Mouse (Mus musculus): ENCODE data around the gene Samd8. TPM values are rescaled to one million over a fixed set of nuclear protein-coding genes. Genes with fewer than 3 reads are reported as not detected.

Gene Samd8
- total and polyA plus RNA-seq, 2 experiments from 2014 or later = 24.9 to 62.4 TPM

DNA sequence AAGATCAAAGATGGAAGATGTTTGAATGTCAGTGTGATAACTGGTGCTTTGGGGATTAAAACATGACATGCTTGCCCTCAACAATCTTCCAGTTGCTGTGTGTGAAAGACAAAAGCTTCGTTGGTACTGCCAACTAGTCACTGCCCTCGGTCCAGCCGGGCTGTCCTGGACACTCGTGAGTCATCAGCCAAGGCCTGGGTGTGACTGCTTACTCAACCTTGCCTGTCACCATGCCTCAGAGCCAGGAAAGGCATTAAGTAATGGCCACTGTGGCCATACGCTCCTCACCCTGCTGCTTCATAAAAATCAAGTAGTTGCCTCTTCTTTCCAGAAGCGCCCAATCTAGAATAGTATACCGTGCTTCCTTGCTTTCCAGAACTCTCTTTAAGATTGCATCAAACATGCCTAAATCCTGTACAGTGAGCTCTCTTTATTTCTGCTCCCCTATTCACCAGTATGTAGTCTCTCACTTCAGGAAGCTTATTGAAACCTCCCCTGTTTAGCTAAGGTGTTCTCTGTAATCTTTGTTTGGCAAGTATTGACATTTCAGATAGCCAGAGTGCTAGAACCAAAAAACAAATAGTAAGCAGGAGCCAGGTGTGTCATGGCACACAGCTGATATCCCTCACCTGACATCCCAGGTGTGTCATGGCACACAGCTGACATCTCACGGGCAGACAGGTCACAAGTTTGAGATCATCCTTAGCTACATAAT is 58.0 kb downstream of the Samd8 start:
- no peak for TF ChIP-seq CTCF (IDR thresholded peaks at IDR 0.05; ENCODE audit: low read depth)
- DNase-seq (ENCODE audit: low spot score) = no peak
- Histone ChIP-seq H3K27ac (no peak overlapping the region), H3K9ac (replicated peaks; ENCODE audit: low read length) (no peak overlapping the region), H3K4me1 (ENCODE audit: insufficient read depth, low read length) (no peaks in the 10 kb centered on the region), H3K4me2 (ENCODE audit: low read depth, low read length) (no peak overlapping the region), H3K36me3 (ENCODE audit: insufficient read depth, low read length) (no peaks in the 10 kb centered on the region), H3K27me3 (ENCODE audit: insufficient read depth, low read length) (no peaks in the 10 kb centered on the region), H3K4me3 (ENCODE audit: low read length) (no peak overlapping the region), H3K9me3 (ENCODE audit: low read length) (no peaks in the 10 kb centered on the region)
- ATAC-seq = no peak
- 88% methylated on average over 8 of the region's 8 CpGs for WGBS

DNA sequence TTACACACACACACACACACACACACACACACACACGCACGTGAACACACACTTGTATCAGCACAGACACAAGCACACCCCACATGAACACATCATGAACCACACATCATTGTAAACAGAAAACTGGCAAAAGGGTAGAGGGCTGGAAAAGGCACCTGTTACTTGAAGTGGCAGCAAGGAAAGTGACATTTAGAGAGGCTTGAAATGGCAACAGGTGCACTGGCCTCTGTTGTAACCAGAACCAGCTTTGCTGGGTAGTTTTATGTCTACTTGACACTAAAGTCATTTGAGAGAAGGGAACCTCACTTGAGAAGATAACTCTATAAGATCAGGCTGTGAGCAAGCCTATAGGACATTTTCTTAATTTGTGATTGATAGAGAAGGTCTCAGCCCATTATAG is 59.1 kb downstream of the Samd8 start:
- H3K4me3 ChIP-seq (ENCODE audit: low read length) = no peak overlapping the region
- WGBS = 96% methylated on average over 2 of the region's 2 CpGs
- no peak overlapping the region for H3K27ac ChIP-seq
- TF ChIP-seq CTCF (IDR thresholded peaks at IDR 0.05; ENCODE audit: low read depth) = no peak
- no peaks in the 10 kb centered on the region for H3K9me3 ChIP-seq (ENCODE audit: low read length)
- H3K9ac ChIP-seq (replicated peaks; ENCODE audit: low read length) = no peak overlapping the region
- DNase-seq (ENCODE audit: low spot score) (no peak), ATAC-seq (no peak)
- no peaks in the 10 kb centered on the region for H3K27me3 ChIP-seq (ENCODE audit: insufficient read depth, low read length)
- H3K4me1 ChIP-seq (ENCODE audit: insufficient read depth, low read length) = no peaks in the 10 kb centered on the region
- no peaks in the 10 kb centered on the region for H3K36me3 ChIP-seq (ENCODE audit: insufficient read depth, low read length)
- H3K4me2 ChIP-seq (ENCODE audit: low read depth, low read length) = no peak overlapping the region

DNA sequence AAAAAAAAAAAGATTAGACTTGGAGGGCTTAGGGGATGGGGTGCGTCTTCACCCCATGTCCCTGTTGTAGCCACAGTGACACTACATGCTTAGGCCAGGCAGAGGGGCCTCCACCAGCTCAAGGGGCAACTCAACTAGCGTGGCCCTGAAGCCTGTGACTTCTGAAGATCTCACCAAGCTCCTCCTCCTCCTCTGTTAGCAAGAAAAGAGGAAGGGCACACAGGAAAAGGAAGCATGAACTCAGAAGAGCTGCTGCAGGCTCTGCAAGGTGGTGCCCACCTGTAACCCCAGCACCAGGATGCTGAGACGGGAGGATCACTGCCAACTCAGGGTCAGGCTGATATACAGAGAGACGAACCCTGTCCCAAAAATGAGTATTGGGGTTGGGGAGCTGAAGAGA is 61.0 kb downstream of the Samd8 start:
- Histone ChIP-seq H3K9ac (replicated peaks; ENCODE audit: low read length) (no peak overlapping the region), H3K36me3 (ENCODE audit: insufficient read depth, low read length) (no peaks in the 10 kb centered on the region), H3K4me1 (ENCODE audit: insufficient read depth, low read length) (no peaks in the 10 kb centered on the region), H3K9me3 (ENCODE audit: low read length) (no peaks in the 10 kb centered on the region), H3K27me3 (ENCODE audit: insufficient read depth, low read length) (no peaks in the 10 kb centered on the region), H3K4me2 (ENCODE audit: low read depth, low read length) (no peak overlapping the region), H3K4me3 (ENCODE audit: low read length) (no peak overlapping the region), H3K27ac (no peak overlapping the region)
- WGBS = 90% methylated on average over 4 of the region's 4 CpGs
- ATAC-seq = no peak
- no peak for DNase-seq (ENCODE audit: low spot score)
- no peak for TF ChIP-seq CTCF (IDR thresholded peaks at IDR 0.05; ENCODE audit: low read depth)

DNA sequence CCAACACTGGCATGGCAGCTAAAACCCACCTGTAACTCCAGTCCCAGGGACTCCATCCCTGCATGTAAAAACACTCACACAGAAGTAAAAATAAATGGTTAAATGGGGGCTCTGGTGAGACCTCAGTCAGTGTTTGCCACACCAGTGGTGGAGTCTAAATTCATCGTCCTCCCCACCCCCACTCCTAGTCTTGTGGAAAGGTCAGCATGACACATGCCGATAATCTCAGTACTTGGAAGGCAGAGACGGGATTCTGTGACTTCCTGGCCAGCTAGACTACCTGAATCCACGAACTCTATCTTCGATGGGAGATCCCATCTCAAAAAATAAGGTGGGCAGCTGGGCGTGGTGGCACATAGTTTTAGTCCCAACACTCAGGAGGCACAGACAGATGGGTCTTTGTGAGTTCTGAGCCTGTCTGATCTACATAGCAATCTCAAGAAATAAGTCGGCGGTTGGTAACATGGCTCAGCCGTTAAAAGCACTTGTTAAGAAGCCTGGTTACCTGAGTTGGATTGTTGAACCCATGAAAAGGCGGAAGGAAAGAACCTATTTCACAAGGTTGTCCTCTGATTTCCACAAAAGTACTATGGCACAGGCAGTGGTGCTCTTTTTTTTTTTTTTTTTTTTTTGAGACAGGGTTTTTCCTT is 61.5 kb downstream of the Samd8 start:
- DNase-seq (ENCODE audit: low spot score) = no peak
- Histone ChIP-seq H3K27me3 (ENCODE audit: insufficient read depth, low read length) (no peaks in the 10 kb centered on the region), H3K4me1 (ENCODE audit: insufficient read depth, low read length) (no peaks in the 10 kb centered on the region), H3K9me3 (ENCODE audit: low read length) (no peaks in the 10 kb centered on the region), H3K4me3 (ENCODE audit: low read length) (no peak overlapping the region), H3K4me2 (ENCODE audit: low read depth, low read length) (no peak overlapping the region), H3K27ac (no peak overlapping the region), H3K9ac (replicated peaks; ENCODE audit: low read length) (no peak overlapping the region), H3K36me3 (ENCODE audit: insufficient read depth, low read length) (no peaks in the 10 kb centered on the region)
- no peak for TF ChIP-seq CTCF (IDR thresholded peaks at IDR 0.05; ENCODE audit: low read depth)
- ATAC-seq = no peak
- WGBS = 86% methylated on average over 10 of the region's 10 CpGs

DNA sequence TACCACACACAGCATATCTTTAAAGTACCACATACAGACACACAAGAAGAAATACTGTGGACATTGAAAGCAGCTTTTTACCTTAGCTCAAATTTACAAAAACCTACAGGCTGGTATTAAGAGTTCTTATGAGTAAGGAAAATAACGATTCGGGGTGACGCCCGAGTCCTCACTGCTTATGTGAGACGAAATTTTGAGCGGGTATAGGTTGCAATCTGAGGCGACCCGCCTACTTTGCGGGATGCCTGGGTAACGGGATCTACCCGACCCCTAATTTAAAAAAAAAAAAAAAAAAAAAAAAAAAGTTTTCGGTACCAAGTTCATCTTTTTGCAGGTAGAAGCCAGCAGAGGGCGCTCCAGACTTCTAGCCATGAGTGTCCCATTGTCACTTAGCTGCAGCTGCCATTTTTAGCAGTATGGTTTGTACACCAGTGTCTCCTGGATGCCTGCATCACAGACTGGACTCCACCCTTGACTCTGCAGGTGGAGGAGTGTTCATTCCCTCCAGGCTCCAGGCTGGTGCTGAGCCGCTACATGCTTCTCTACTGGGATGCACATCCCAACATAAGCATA is 62.3 kb downstream of the Samd8 start:
- DNase-seq (ENCODE audit: low spot score) (peak; percentile 54), ATAC-seq (no peak)
- no peak overlapping the region for H3K27ac ChIP-seq
- no peak overlapping the region for H3K4me3 ChIP-seq (ENCODE audit: low read length)
- H3K4me1 ChIP-seq (ENCODE audit: insufficient read depth, low read length) = no peaks in the 10 kb centered on the region
- H3K9me3 ChIP-seq (ENCODE audit: low read length) = no peaks in the 10 kb centered on the region
- H3K4me2 ChIP-seq (ENCODE audit: low read depth, low read length) = no peak overlapping the region
- H3K36me3 ChIP-seq (ENCODE audit: insufficient read depth, low read length) = no peaks in the 10 kb centered on the region
- peak; percentile 54 for TF ChIP-seq CTCF (IDR thresholded peaks at IDR 0.05; ENCODE audit: low read depth)
- H3K9ac ChIP-seq (replicated peaks; ENCODE audit: low read length) = no peak overlapping the region
- WGBS = 22% methylated on average over 14 of the region's 14 CpGs
- no peaks in the 10 kb centered on the region for H3K27me3 ChIP-seq (ENCODE audit: insufficient read depth, low read length)

DNA sequence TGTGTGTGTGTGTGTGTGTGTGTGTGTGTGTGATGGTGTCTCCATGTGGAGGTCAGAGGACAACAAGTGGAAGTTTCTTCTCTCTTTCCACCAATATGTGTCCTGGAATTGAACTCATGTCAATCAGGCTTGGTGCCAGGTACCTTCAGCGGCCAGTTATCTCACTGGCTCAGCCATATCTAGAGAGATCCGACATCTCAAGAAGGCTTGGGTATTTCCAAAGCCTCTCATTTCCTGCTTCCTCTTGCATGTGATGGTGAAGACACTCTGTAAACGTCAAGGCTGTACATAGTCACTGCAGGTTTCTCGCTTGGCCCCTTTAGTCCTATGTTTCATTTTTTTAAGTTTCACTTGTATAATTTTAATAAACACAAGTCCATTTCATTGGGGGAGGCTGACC is 62.9 kb downstream of the Samd8 start:
- Histone ChIP-seq H3K4me2 (ENCODE audit: low read depth, low read length) (no peak overlapping the region), H3K27ac (no peak overlapping the region), H3K9ac (replicated peaks; ENCODE audit: low read length) (no peak overlapping the region), H3K27me3 (ENCODE audit: insufficient read depth, low read length) (no peaks in the 10 kb centered on the region), H3K9me3 (ENCODE audit: low read length) (no peaks in the 10 kb centered on the region), H3K36me3 (ENCODE audit: insufficient read depth, low read length) (no peaks in the 10 kb centered on the region), H3K4me1 (ENCODE audit: insufficient read depth, low read length) (no peaks in the 10 kb centered on the region), H3K4me3 (ENCODE audit: low read length) (no peak overlapping the region)
- 78% methylated on average over 4 of the region's 4 CpGs for WGBS
- TF ChIP-seq CTCF (IDR thresholded peaks at IDR 0.05; ENCODE audit: low read depth) = no peak
- ATAC-seq (no peak), DNase-seq (ENCODE audit: low spot score) (no peak)

DNA sequence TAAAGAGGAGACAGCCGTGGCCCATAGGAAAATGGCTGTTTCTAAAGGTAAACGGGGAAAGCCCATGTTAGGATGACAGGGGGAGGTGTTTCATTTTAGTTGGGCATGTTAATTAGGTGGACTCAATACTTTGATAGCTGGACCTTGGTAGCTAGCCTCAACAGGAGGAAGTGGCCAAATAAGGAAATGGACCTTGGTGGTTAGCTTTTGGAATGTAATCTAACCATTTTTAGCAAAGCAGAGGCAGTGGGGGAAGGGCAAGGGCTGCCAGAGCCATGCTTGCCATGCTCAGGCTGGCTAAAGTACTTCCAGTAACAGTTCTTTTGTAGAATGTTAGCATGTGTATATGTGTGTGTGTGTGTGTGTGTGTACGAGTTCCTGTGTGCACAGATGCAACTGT is 63.5 kb downstream of the Samd8 start:
- no peaks in the 10 kb centered on the region for H3K36me3 ChIP-seq (ENCODE audit: insufficient read depth, low read length)
- H3K4me1 ChIP-seq (ENCODE audit: insufficient read depth, low read length) = no peaks in the 10 kb centered on the region
- 87% methylated on average over 3 of the region's 3 CpGs for WGBS
- no peak overlapping the region for H3K4me2 ChIP-seq (ENCODE audit: low read depth, low read length)
- H3K9ac ChIP-seq (replicated peaks; ENCODE audit: low read length) = no peak overlapping the region
- DNase-seq (ENCODE audit: low spot score) = no peak
- no peak for TF ChIP-seq CTCF (IDR thresholded peaks at IDR 0.05; ENCODE audit: low read depth)
- ATAC-seq = no peak
- H3K27me3 ChIP-seq (ENCODE audit: insufficient read depth, low read length) = no peaks in the 10 kb centered on the region
- no peaks in the 10 kb centered on the region for H3K9me3 ChIP-seq (ENCODE audit: low read length)
- no peak overlapping the region for H3K27ac ChIP-seq
- no peak overlapping the region for H3K4me3 ChIP-seq (ENCODE audit: low read length)
